Mouse (Mus musculus) thymus, postnatal 36 days (tissue): ENCODE data around the gene 9130213A22Rik.
"Not testable (repeated sequence)": the region's sequence is repeated elsewhere in the genome, so short reads cannot be mapped to it uniquely, and the experiment has no call there.

ENCODE experiments used
- DNase-seq, 2 experiments: peaks; one replicate each; pipeline ENCODE4 v3.0.0; 2022; ENCODE audit warnings: mixed read lengths in 2 of 2

9130213A22Rik gene

DNA sequence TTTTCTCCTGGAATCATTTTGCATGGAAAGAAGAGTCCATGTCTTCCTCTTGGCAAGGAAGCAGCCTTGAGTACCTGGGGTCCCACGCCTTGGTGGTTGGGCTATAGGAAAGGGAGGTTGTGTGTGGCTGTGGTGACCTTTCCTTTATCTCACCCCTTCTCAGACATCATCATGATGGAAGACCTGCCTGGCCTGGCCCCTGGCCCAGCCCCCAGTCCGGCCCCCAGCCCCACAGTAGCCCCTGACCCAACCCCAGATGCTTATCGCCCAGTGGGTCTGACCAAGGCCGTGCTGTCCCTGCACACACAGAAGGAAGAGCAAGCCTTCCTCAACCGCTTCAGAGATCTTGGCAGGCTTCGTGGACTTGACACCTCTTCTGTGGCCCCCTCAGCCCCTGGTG lies 17.2 kb downstream of the 9130213A22Rik start:
- DNase-seq: no peak

DNA sequence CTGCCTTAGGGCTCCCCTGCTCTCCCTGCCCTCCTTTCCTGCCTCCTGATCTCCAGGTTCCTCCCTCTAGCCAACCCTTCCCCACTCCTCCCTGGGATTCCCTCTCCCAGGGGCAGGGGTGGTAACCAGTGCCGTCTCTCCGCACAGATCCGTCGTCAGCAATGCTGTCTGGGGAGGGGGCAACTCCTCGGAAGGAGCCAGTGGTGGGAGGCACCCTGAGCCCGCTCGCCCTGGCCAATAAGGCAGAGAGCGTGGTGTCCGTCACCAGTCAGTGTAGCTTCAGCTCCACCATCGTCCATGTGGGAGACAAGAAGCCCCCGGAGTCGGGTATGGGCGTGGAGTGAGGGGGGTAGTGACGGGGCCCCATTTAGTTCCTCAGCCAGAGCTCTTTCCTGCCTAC lies 17.9 kb downstream of the 9130213A22Rik start:
- no peak for DNase-seq

DNA sequence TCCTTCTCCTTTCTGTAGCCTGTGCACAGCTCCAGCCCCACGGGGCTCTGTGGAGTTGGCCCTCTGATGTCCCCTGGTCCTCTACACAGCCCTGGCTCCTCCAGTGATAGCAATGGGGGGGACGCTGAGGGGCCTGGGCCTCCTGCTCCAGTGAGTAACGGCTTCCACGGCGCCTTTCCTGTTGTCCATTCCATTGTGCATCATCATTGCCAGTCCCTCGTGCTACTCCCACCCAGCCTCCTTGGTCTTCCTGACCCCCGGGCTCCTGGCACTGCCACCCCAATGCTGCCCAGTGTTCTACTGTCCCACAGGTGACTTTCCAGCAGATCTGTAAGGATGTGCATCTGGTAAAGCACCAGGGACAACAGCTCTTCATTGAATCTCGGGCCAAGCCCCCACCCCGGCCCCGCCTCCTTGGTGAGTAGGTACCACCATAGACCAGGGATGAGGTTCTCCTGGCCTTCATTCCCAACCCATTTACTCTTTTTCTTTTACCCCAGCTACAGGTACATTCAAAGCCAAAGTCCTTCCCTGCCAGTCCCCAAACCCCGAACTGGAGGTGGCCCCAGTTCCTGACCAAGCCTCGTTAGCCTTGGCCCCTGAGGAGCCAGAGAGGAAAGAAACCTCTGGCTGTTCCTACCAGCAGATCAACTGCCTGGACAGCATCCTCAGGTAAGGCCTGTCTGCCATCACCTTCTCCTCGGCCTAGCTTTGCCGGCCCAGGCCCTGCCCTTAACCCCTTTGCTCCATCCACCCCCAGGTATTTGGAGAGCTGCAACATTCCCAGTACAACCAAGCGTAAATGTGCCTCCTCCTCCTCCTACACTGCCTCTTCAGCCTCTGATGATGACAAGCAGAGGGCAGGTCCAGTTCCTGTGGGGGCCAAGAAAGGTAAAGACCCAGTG lies 18.6 kb downstream of the 9130213A22Rik start:
- DNase-seq: no peak

DNA sequence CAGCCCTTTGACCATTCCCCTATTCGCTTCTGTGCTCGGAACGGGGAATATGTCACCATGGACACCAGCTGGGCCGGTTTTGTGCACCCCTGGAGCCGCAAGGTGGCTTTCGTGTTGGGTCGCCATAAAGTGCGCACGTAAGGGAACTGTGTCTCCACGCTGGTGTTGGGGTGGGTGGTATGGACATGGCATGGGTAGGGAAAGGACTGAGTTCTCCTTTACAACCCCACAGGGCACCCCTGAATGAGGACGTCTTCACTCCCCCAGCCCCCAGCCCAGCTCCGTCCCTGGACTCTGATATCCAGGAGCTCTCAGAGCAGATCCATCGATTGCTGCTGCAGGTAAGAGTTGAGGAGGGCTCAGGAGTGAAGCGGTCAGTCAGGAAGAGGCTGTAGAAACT lies 19.3 kb downstream of the 9130213A22Rik start:
- no peak for DNase-seq

DNA sequence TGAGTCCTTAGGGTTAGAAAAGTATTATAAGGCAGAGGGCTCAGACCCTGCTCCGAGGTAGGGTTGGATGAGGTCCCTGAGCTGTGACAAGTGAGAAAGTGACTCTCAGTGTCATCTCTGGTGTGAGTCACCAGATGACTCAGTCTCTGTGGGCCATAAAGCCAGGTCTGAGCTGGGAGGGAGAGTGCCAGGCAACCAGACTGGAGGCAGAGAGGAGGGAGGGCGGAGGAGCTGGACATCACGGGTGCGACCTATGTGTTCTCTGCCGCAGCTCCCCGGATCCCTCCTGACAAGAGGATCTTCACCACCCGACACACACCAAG lies 20.0 kb downstream of the 9130213A22Rik start:
- no peak for DNase-seq

DNA sequence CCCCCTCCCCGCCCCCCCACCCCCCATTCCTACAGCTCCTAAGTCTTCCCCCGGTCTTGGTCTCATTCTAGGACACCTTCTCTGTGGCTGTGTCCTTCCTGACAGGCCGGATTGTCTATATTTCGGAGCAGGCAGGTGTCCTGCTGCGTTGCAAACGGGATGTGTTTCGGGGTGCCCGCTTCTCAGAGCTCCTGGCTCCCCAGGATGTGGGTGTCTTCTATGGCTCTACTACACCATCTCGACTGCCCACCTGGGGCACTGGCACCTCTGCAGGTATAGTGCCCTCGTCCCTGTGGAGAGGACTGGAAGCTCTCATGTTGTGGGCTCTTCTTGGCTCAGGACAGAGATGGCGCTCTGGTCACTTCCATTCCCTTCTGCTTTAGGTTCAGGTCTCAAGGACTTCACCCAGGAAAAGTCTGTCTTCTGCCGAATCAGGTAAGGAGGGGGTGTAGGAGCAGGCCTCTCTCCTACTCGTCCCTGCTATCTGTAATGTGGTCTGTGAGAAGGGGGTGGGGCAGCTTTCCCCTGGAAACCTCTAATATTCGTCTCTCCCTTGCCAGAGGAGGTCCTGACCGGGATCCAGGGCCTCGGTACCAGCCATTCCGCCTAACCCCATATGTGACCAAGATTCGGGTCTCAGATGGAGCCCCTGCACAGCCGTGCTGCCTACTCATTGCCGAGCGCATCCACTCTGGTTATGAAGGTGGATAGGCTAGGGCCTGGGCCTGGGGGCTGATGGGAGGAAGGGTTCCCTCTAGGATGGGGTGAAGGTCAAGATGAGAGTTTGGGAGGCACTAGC lies 20.6 kb downstream of the 9130213A22Rik start:
- no peak for DNase-seq

DNA sequence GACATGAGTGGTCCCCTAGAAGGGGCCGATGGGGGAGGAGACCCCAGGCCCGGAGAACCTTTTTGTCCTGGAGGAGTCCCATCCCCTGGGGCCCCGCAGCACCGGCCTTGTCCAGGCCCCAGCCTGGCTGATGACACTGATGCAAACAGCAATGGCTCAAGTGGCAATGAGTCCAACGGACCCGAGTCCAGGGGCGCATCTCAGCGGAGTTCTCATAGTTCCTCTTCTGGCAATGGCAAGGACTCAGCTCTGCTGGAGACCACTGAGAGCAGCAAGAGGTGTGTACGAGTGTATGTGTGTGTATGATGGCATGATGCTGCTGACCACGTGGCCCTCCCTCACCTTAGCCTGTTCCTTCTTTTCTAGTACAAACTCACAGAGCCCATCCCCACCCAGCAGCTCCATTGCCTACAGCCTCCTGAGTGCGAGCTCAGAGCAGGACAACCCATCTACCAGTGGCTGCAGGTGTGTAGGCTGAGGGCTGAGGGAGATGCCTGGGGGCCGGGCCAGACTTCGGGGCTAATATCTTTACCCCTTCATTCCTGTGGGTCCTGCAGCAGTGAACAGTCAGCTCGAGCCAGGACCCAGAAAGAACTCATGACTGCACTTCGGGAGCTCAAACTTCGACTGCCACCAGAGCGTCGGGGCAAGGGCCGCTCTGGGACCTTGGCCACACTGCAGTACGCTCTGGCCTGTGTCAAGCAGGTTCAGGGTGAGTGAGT lies 21.6 kb downstream of the 9130213A22Rik start:
- DNase-seq: peak; percentile 4 to 36

DNA sequence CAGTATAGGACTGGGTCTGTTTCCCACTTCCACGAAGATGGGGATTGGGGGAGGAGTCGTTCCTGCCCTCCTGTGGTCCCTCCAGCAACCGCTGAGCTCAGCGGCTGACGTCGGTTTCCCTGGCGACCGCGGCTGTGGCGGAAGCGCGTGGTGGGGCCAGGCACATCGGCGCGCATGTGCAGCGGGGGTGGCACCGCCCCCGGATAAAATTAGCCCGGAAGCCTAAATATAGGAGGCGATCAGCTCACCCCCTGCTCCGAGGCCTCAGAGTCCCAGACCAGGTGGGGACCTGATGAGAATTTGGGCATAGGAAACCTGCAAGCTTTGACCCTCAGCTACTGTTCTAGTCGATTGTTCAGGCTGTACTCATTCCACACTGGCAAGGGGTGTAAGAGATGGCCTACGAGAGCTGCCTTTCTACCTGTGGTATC lies 22.5 kb downstream of the 9130213A22Rik start:
- peak; percentile 88 to 92 for DNase-seq

DNA sequence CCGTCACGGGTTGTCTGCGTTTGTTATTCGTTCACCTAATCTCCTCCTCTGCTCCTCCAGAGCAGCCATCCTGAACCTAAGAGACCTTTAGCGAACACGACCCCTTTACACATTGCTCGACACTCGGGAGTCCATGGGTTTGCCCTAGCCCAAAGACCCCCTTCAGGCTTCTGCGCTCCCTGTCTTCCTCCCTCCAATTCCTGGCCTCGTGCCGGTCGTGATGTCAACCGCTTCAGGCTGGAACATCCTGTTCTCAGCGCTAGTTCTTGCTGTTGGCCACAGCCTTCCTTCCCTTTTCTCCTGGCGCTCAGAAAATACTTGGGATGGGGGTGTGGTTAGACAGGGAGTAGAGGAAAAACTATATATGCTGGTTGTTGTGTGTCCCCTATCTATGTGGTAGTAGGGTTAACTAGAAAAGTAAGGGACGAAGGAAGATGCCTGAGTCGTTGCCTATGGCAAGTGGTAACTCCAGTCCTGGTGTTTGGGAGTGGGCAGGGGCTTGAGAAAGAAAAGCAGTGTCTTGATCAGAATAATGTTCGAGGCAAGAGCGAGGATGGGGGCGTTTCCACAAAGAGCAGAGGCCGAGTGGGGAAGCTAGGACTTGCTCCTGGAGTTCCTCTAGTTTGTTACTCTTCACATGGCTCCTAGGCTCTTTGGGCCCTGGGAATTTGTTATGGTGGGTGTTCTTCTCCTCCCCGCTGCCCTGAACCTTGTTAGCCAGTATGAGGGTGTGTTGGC lies 23.0 kb downstream of the 9130213A22Rik start:
- peak; percentile 29 to 46 for DNase-seq

DNA sequence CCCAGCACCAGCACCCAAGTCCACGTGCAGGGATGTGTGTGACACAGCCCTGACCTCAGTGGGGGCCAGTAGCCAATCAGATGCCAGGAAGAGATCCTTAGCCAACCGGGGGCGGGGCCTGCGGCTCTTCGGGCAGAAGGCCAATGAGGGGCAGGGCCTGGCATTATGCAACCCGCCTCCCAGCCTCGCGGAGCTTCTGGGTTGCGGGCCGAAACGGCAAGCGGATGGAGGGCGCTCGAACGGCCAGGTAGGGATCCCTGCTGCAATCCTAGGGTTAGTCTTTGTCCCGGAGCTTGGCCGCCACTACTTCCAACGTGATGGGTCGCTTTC lies 23.7 kb downstream of the 9130213A22Rik start:
- DNase-seq: peak; percentile 88 to 92

DNA sequence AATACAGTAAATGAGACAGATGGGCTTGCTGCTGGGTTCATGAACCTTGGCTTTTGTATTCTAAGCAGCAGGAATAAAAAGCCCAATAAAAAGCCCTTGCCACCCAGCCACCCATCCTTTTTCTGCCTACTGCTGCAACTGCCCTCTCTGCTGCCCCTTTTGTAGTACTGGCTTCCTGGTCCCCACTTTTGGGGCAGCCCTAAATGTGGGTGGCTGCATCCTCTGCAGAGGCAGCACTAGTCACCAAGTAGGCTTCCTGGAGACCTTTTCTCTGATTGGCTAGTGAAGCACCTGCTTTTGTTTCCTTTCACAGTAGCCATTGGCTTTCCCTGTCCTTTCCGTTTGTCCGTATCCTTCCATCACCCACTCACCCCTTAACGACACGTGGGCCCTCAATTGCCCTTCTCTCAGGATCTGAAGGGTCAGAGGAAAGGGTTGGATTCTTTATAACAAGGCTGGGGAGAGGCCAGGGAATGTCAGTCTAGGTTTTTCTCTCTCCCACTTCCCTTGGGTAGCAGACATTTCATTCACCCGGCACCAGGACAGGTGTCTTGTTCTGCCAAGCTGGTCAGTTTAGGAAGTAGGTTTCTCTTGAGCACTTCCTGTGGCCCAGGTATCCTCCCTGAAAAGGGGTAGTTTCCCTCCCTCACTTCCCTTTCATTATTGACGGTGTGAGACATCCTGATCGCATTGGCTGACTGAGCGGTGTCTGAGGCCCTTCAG lies 24.2 kb downstream of the 9130213A22Rik start:
- DNase-seq: peak; percentile 32 to 60

DNA sequence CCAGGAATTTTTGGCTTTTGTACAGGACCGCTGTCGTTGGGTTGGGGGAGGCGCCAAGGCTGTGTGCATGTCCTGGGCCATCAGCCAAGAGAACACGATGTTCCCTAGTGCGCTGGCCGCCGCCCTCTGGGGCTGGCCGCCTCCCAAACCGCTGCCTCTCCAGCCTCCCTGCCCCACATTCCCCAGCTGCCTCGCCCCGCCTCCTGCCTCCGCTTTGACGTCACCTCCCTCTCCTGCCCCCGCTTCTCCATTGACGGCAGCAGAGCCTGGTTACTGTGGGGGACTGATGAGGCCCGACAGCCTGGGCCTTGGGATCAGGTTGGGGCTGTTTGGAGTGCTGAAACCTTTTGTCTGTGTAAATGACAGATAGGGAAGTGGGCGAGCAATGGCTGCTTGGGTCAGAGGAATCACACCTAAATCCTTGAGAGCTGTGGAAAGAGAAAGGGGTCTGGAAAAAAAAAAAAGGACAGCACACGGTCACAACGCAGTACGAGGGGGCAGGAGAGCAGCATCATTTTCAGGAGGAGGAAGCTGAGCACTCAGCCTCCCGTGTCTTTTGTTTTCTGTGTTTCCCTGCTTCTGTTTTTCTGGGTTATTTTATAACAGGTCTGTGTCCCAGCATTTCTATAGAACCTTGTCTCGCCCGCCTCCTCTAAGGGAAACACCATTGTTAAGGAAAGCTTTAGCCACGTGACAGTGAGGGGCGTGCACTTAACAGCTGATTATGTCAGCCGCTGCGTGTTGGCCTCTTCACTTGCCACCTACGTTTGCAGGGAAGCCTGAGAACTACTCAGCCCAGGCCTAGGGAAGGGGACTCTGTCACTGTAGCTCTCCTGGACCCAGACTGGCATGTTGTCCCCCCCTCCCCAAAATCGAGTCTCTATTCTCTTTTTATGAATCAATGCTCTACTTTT lies 25.1 kb downstream of the 9130213A22Rik start:
- peak; percentile 93 for DNase-seq

DNA sequence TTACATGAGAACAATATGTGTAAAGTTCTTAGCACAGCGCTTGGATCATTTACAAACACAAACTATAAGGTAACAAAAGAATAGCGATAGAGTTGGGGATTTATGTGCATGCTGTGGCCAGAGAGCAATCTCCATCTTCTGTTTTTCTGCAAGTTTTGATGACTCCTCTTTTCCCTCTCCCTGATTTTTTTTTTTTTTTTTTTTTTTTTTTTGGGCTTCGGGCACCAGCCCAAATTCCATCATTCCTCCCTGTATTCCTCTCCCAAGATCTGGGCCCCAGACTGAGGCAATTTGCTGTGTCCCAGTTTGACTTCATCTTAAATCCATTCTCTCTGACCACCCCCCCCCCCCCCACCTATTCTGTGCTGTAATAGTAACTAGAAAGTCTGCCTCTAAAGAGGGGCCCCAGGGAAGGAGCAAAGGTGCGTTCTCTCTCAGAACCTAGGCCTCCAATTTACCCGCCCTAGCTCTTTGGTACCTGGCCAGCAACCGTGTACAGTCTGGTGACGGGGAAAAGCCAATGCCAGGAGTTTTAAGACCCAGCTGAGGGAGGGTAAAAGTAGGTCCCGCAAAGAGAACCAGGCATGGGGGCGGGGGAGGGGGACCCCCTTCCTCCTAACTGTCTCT lies 25.9 kb downstream of the 9130213A22Rik start:
- no peak for DNase-seq

DNA sequence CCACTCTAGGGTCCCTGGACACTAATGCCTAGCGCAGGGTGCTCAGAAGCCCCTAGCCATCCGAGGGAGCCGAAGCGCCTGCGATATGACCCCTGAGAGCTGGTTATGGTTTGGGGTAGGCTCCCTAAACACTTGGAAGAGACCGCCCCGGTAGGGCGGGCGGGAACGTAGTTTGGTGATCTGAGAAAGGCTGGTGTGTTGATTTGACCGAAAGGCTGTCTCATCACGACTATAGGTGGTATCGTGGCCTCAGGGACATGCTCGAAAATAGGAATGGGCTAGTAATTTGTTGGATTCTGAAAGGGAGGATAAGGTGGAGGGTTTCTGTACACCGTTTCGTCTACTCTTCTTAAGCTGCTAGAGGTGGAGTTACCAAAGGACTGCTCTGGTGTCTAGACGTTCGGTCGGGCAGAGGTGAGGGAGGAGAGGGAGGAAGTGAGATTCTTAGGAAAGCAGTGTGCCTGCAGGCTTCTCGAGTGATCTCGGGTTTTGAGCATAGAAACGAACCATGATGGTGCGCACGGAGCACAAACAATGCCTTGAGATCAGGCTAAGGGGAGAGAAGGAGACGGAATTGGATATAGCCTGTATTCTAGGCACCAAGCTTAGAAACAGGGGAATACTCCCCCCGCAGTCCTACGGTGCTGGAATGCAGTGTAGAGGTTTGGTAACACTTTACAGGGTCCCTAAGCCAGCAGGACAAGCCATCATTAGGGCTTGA lies 26.7 kb downstream of the 9130213A22Rik start:
- DNase-seq: peak; percentile 37 to 46

DNA sequence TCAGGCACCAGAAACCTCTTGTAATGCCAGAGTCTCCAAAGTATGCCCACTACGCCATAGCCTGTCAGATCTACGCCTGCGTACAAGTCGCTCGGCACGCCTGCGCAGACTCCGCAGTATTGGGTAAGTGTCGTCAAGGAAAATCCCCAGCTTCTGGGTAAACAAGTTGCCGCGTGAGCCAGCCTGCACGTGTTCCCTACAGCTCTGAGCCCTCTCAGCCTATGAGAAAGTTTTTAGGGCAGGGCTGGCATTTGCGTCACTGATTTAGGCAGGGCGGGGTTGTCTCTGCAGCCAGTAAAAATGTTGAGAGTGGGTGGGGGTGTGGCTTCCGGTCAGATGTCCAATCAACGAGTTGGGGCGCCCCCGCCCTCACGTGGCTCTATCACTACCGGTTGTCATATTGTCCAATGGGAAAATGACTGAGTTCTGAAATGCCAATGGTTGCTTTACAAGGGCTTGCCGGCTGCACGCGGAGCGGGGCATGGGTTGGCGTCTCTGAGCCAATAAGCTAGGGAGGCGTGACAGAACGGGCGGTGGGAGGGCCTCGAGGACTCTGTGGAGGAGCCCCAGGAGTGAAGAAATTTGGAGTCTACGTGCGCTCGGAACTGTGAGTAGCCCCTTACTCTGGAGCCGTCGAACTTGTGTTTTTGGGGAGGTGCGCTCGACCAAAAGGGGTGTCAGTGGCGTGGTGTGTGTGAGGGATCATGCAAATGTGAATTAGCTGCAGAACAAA lies 27.5 kb downstream of the 9130213A22Rik start, which contains the start of gene Per1:
Gene Per1, plus strand, starts transcription at position 521 of the 733 bp plus-strand sequence.
- peak; percentile 97 to 99 for DNase-seq

DNA sequence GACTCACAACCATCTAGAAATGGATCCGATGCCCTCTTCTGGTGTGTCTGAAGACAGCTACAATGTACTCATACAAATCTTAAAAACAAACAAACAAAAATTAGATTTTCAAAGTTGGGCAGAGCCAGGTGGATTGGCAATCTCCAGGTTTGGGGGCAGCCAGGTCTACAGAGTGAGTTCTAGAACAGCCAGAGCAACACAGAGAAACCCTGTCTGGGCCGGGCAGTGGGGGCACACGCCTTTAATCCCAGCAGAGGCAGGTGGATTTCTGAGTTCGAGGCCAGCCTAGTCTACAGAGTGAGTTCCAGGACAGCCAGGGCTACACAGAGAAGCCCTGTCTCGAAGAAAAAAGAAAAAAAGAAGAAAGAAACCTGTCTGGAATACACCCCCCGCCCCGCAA lies 28.5 kb downstream of the 9130213A22Rik start:
- DNase-seq: not testable (repeated sequence)

DNA sequence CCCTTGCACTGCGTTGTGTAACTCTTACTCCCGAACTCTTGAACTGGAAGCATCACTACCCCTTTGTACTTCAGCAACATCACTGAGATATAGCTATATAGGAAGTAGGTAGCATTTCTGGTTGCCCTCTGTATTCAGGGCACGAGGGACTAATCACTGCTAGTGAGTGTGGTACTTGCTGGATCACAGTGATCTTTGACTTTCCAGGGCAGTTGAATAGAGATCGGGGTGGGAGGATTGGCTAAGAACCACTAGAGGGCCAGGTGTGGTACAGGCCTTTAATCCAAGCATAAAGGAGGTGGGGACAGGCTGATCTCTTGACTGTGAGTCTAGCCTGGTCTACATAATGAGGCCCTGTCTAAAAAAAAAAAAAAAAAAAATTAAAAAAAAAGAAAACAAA lies 29.5 kb downstream of the 9130213A22Rik start:
- no peak for DNase-seq

DNA sequence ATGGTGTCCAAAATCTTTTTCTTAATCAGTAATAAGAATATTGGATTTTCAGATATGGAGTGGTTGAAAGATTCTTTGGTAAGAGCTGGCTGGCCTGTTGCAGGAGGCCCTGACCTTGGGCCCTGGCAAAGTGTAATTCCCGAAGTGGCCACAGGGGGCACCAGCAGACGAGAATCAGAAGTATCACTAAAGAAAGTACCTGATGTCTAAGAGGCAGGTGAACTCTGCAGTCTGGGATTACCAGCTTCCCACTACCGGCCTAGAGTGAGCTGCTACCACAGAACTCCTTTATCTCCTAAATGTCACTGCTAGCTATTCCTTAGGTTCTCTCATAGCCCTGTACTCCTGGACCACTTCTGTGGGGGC lies 30.0 kb downstream of the 9130213A22Rik start:
- DNase-seq: peak; percentile 83 to 89
